Mouse (Mus musculus) heart, embryonic 11.5 days (tissue): Measurements from ENCODE around the gene Gm3020. TPM values are rescaled to one million over a fixed set of nuclear protein-coding genes. Genes with fewer than 3 reads are reported as not detected.
"Not testable (repeated sequence)": the region's sequence is repeated elsewhere in the genome, so short reads cannot be mapped to it uniquely, and the experiment has no call there.

Source experiments
- ATAC-seq: fragments of 200-750 bp; cut with Nextera tagmentation; replicated peaks from 2 replicates; pipeline ENCODE4 v1.8.0; 2017; ENCODE audit warnings: moderate library complexity; ENCODE audit not compliant: insufficient number of reproducible peaks, low FRiP score, low TSS enrichment
- H3K27ac ChIP-seq: fragments of 300-500 bp; sonication (generic); 2 replicates; pipeline ENCODE4 v1.5.1; 2014; ENCODE audit warnings: mild to moderate bottlenecking, low read depth, low read length
- H3K27me3 ChIP-seq: fragments of 300-500 bp; sonication (generic); 2 replicates; pipeline ENCODE4 v1.6.1; 2014; ENCODE audit warnings: mild to moderate bottlenecking, low read length, mixed read lengths; ENCODE audit not compliant: control insufficient read depth, insufficient read depth
- H3K36me3 ChIP-seq: fragments of 300-500 bp; sonication (generic); 2 replicates; pipeline ENCODE4 v1.6.1; 2014; ENCODE audit warnings: mild to moderate bottlenecking, low read length, moderate library complexity, mixed read lengths; ENCODE audit not compliant: control insufficient read depth, insufficient read depth
- H3K4me1 ChIP-seq: fragments of 300-500 bp; sonication (generic); 2 replicates; pipeline ENCODE4 v1.6.1; 2014; ENCODE audit warnings: low read length; ENCODE audit not compliant: control insufficient read depth, insufficient read depth
- H3K4me2 ChIP-seq: fragments of 300-500 bp; sonication (generic); 2 replicates; pipeline ENCODE4 v1.6.1; 2014; ENCODE audit warnings: mild to moderate bottlenecking, moderate library complexity
- H3K4me3 ChIP-seq: fragments of 300-500 bp; sonication (generic); 2 replicates; pipeline ENCODE4 v1.5.1; 2014; ENCODE audit warnings: low read depth, low read length
- H3K9ac ChIP-seq: fragments of 300-500 bp; sonication (generic); 2 replicates; pipeline ENCODE4 v1.6.1; 2014; ENCODE audit warnings: mild to moderate bottlenecking, low read depth, low read length, moderate library complexity
- H3K9me3 ChIP-seq: fragments of 300-500 bp; sonication (generic); replicated peaks from 2 replicates; pipeline ENCODE4 v1.6.1; 2016; ENCODE audit warnings: low read length; ENCODE audit not compliant: control insufficient read depth
- WGBS: fragments of 180-500 bp; shearing (Covaris S2); extraction: QIAGEN DNeasy Blood & Tissue Kit; methylation state at CpG from one replicate; pipeline ENCODE4 v1.1.7; 2014; ENCODE audit not compliant: insufficient replicate concordance; 5-methylcytosine and 5-hydroxymethylcytosine counted together
- polyA plus RNA-seq: library from polyadenylated mRNA; unstranded; fragments of >200 nt; fragmentation: Nextera tagmentation; extraction: Ambion mirVana; gene quantifications from 2 replicates; pipeline ENCODE4 v1.2.1, GENCODE M21; 2014

Gene Gm3020
- polyA plus RNA-seq: 8.9 and 9.8 TPM in 2 replicates

GRCm38 (mm10) chr14:3651730-3652129, at the start of gene Gm3020:
Gene Gm3020, plus strand, starts transcription at chr14:3652030.
- ATAC-seq, H3K36me3 ChIP-seq: not testable (repeated sequence)
- no CpG with 5 or more reads among the region's 32 CpGs for WGBS

GRCm38 (mm10) chr14:3634212-3634611, 17.6 kb upstream of the Gm3020 start, which contains the start of gene Gm3012:
Gene Gm3012, plus strand, starts transcription at chr14:3634512.
- H3K27ac ChIP-seq, ATAC-seq, H3K27me3 ChIP-seq, H3K9ac ChIP-seq, H3K9me3 ChIP-seq, H3K36me3 ChIP-seq, H3K4me3 ChIP-seq, H3K4me1 ChIP-seq, H3K4me2 ChIP-seq: not testable (repeated sequence)
- no CpG with 5 or more reads among the region's 2 CpGs for WGBS

More at GRCm38 (mm10) chr14:3651730-3652129, at the start of gene Gm3020:
- H3K4me1 ChIP-seq, H3K9ac ChIP-seq, H3K27me3 ChIP-seq, H3K4me3 ChIP-seq, H3K27ac ChIP-seq, H3K9me3 ChIP-seq, H3K4me2 ChIP-seq: not testable (repeated sequence)

- H3K9me3 ChIP-seq, ATAC-seq, H3K4me1 ChIP-seq, H3K27ac ChIP-seq, H3K4me2 ChIP-seq, H3K4me3 ChIP-seq, H3K9ac ChIP-seq, H3K36me3 ChIP-seq, H3K27me3 ChIP-seq: not testable (repeated sequence)
- WGBS: no CpG with 5 or more reads among the region's 3 CpGs
Measured at GRCm38 (mm10) chr14:3688483-3688882, 36.7 kb downstream of the Gm3020 start, which contains the start of gene Gm3043. Gene Gm3043, plus strand, starts transcription at chr14:3688783.

Other genes with a start within 250 kb of the Gm3020 start
- 8.9 and 9.8 TPM in 2 replicates for gene Gm10409, start 239.4 kb upstream of the Gm3020 start, polyA plus RNA-seq
- gene Gm3005, start 223.9 kb upstream of the Gm3020 start, polyA plus RNA-seq: 17.6 and 19.8 TPM in 2 replicates
- gene Gm10408, start 202.7 kb upstream of the Gm3020 start, polyA plus RNA-seq: not detected in 2 replicates
- gene Gm3012, start 17.5 kb upstream of the Gm3020 start, polyA plus RNA-seq: not detected in 2 replicates
- not detected in 2 replicates for gene Gm3043, start 36.8 kb downstream of the Gm3020 start, polyA plus RNA-seq
- gene Gm3002, start 158.0 kb downstream of the Gm3020 start, polyA plus RNA-seq: 6.8 and 7.1 TPM in 2 replicates
- not detected in 2 replicates for gene Gm3033, start 194.2 kb downstream of the Gm3020 start, polyA plus RNA-seq
- gene Gm2916, start 232.1 kb downstream of the Gm3020 start, polyA plus RNA-seq: 0.84 and 1.1 TPM in 2 replicates